Mouse (Mus musculus): ENCODE measurements around the gene Actr1b. TPM values are rescaled to one million over a fixed set of nuclear protein-coding genes. Genes with fewer than 3 reads are reported as not detected.
A peak's percentile ranks its signal among the peaks of the same experiment; 100 is the strongest.

Gene Actr1b
- polyA plus RNA-seq, 1 experiment from 2014 or later: 79.4 TPM

DNA sequence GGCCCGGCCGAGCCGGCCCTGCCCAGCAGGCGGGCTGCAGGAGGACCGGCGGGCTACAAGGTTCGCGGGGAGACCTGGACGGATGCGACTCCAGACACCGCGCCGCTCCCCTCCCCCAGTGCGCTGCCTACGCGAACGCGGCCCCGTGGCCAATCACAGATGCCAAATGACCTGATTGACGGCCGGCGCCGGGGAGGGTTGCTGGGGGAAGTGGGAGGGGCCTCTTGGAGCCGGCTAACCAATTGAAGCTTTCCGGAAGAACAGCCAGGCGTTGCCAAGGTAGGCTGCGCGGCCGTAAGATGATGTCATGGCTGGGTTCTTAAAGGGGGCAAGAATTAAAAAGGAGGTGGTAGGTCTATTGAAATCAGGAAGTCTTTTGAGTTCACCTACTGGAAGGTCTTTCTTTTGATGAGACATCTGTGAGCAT lies 4.4 kb downstream of the Actr1b start, which contains the start of gene 4933424G06Rik:
Gene 4933424G06Rik (plus strand): TSS at position 296 of the 427 bp plus-strand sequence.
- WGBS (ENCODE audit: insufficient replicate concordance): under 1% methylated on average over 29 of the region's 29 CpGs
- peak within 1 kb of the TSS; percentile 93 for H3K4me2 ChIP-seq
- no peaks in the 10 kb centered on the region for H3K27me3 ChIP-seq (ENCODE audit: control insufficient read depth, insufficient read depth, low read length)
- H3K36me3 ChIP-seq (ENCODE audit: control insufficient read depth, insufficient read depth, low read length): peaks cover 6% of the 10 kb centered on the region
- H3K9ac ChIP-seq (ENCODE audit: low read depth, low read length): peak within 1 kb of the TSS; percentile 95
- peak; percentile 97 for ATAC-seq (replicated peaks; ENCODE audit: insufficient number of reproducible peaks, low FRiP score, low TSS enrichment)
- peaks cover 11% of the 10 kb centered on the region for H3K4me1 ChIP-seq (ENCODE audit: control insufficient read depth, insufficient read depth, low read length)
- H3K4me3 ChIP-seq (ENCODE audit: low read depth, low read length): peak within 1 kb of the TSS; percentile 95
- no peaks in the 10 kb centered on the region for H3K9me3 ChIP-seq (replicated peaks; ENCODE audit: control insufficient read depth, low read length)
- H3K27ac ChIP-seq (ENCODE audit: low read depth, low read length): peak within 1 kb of the TSS; percentile 92

DNA sequence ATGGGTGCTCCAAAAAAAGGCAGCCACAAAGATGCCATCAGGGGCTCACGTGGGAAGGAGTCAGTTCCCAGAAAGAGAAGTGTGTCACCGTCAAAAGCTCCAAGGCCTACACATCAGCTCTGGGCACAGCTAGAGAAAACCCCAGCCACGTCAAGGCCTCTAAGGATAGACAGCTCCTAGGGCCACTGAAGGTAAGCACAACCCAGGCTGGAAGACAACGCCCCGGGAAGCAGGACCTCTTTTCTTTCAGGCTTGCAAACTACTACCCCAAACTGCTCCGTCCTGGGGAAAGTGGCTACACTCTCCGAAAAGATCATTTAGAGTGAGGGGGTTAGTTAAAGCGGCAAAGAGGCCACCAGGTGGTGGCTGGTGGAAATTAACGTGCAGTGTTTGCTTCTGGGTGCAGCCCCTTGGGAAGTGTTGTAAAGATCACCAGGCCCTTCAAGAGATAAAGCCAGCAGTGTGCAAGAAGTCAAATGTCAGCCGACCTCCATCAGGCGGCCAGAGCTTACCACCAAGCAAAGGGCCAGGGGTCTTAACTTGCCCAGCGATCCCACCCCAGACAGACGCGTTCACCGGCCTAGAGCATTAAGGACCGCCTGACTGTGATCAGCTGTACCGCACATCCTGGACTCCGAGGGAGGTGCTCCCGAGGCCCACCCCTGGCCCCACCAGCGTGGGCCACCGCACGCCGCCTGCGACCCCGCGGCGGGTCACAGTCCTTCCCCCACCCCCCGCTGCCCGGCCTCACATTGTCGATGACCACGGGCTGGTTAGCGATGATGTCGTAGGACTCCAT lies 5.0 kb downstream of the Actr1b start:
- peaks cover 11% of the 10 kb centered on the region for H3K4me1 ChIP-seq (ENCODE audit: control insufficient read depth, insufficient read depth, low read length)
- ATAC-seq (replicated peaks; ENCODE audit: insufficient number of reproducible peaks, low FRiP score, low TSS enrichment): peak; percentile 57
- no peaks in the 10 kb centered on the region for H3K9me3 ChIP-seq (replicated peaks; ENCODE audit: control insufficient read depth, low read length)
- H3K9ac ChIP-seq (ENCODE audit: low read depth, low read length): peak overlapping the region; percentile 95
- H3K27me3 ChIP-seq (ENCODE audit: control insufficient read depth, insufficient read depth, low read length): no peaks in the 10 kb centered on the region
- H3K4me3 ChIP-seq (ENCODE audit: low read depth, low read length): peak overlapping the region; percentile 95
- 2% methylated on average over 33 of the region's 33 CpGs for WGBS (ENCODE audit: insufficient replicate concordance)
- peak overlapping the region; percentile 92 for H3K27ac ChIP-seq (ENCODE audit: low read depth, low read length)
- peak overlapping the region; percentile 93 for H3K4me2 ChIP-seq
- peaks cover 10% of the 10 kb centered on the region for H3K36me3 ChIP-seq (ENCODE audit: control insufficient read depth, insufficient read depth, low read length)

DNA sequence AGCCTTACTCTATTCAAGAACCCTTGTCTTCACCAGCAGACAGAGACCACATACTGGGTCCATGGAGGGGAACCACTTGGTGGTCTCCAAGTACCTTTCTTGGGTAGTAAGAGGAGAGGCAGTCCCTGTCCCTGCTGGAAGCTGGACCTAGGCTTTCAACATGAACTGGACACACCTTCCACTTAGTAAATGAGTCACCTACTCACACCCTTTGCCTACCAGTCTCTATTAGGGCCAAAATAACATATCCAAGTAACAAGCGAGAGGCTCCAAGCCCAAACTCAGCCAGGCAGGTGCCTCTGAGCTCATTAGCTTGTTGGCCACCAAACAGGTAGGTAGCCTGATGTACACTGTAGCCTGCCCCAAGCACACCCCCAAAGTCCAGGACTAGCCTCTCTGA lies 5.6 kb downstream of the Actr1b start:
- no peaks in the 10 kb centered on the region for H3K9me3 ChIP-seq (replicated peaks; ENCODE audit: control insufficient read depth, low read length)
- H3K9ac ChIP-seq (ENCODE audit: low read depth, low read length): peak overlapping the region; percentile 95
- no peak overlapping the region for H3K27ac ChIP-seq (ENCODE audit: low read depth, low read length)
- no peaks in the 10 kb centered on the region for H3K27me3 ChIP-seq (ENCODE audit: control insufficient read depth, insufficient read depth, low read length)
- peak overlapping the region; percentile 93 for H3K4me2 ChIP-seq
- peak overlapping the region; percentile 95 for H3K4me3 ChIP-seq (ENCODE audit: low read depth, low read length)
- H3K4me1 ChIP-seq (ENCODE audit: control insufficient read depth, insufficient read depth, low read length): peaks cover 11% of the 10 kb centered on the region
- peaks cover 14% of the 10 kb centered on the region for H3K36me3 ChIP-seq (ENCODE audit: control insufficient read depth, insufficient read depth, low read length)
- ATAC-seq (replicated peaks; ENCODE audit: insufficient number of reproducible peaks, low FRiP score, low TSS enrichment): no peak
- WGBS (ENCODE audit: insufficient replicate concordance): 85% methylated on average over 1 of the region's 1 CpGs

DNA sequence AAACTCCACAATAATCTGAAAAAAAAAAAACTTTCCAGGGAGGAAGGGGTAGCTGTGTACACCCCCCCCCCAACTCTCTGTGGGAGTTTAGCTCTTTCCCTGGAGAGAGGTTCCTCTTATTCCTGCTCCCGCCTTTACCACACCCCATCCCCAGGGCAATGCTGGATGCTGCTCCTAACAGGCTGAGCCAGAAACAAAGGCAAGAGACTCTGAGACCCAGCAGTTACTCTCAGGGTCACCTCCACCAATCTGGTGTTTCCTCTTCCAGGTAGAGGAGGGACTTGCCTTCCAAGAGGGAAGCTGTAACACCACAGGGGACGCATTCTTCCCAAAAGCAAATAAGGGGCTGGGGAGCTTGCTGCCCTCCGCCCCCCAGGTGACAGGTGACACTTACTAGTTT lies 6.4 kb downstream of the Actr1b start:
- Histone ChIP-seq H3K36me3 (ENCODE audit: control insufficient read depth, insufficient read depth, low read length) (peaks cover 19% of the 10 kb centered on the region), H3K4me2 (no peak overlapping the region)

DNA sequence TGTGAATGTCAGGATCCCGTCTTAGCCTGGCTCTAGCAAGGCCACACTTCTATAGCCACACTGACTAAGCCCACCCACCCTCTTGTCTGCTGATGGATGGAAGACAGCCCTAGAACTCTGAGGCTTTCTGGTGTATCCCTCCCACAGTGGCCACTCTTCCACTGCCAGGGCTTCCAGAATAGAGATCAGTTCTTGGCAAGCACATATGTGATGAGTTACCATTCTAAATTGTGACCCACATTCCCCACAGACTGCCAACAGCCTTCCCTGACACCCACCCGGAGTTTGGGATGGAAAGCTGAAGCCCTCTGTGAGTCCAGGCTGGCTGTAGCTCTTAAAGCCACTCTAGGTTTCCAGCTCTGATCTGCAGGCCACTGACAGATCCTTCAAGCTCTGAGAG lies 7.1 kb downstream of the Actr1b start:
- peaks cover 11% of the 10 kb centered on the region for H3K4me1 ChIP-seq (ENCODE audit: control insufficient read depth, insufficient read depth, low read length)
- peaks cover 22% of the 10 kb centered on the region for H3K36me3 ChIP-seq (ENCODE audit: control insufficient read depth, insufficient read depth, low read length)
- no peak overlapping the region for H3K9ac ChIP-seq (ENCODE audit: low read depth, low read length)
- H3K9me3 ChIP-seq (replicated peaks; ENCODE audit: control insufficient read depth, low read length): no peaks in the 10 kb centered on the region
- H3K27ac ChIP-seq (ENCODE audit: low read depth, low read length): no peak overlapping the region
- H3K27me3 ChIP-seq (ENCODE audit: control insufficient read depth, insufficient read depth, low read length): no peaks in the 10 kb centered on the region
- no peak for ATAC-seq (replicated peaks; ENCODE audit: insufficient number of reproducible peaks, low FRiP score, low TSS enrichment)
- no peak overlapping the region for H3K4me2 ChIP-seq
- 75% methylated on average over 2 of the region's 2 CpGs for WGBS (ENCODE audit: insufficient replicate concordance)
- no peak overlapping the region for H3K4me3 ChIP-seq (ENCODE audit: low read depth, low read length)

More for the DNA sequence above, 6.4 kb downstream of the Actr1b start:
- Histone ChIP-seq H3K4me1 (ENCODE audit: control insufficient read depth, insufficient read depth, low read length) (peaks cover 11% of the 10 kb centered on the region), H3K4me3 (ENCODE audit: low read depth, low read length) (no peak overlapping the region), H3K27me3 (ENCODE audit: control insufficient read depth, insufficient read depth, low read length) (no peaks in the 10 kb centered on the region), H3K27ac (ENCODE audit: low read depth, low read length) (no peak overlapping the region), H3K9me3 (replicated peaks; ENCODE audit: control insufficient read depth, low read length) (no peaks in the 10 kb centered on the region), H3K9ac (ENCODE audit: low read depth, low read length) (no peak overlapping the region)
- ATAC-seq (replicated peaks; ENCODE audit: insufficient number of reproducible peaks, low FRiP score, low TSS enrichment): no peak
- WGBS (ENCODE audit: insufficient replicate concordance): 88% methylated on average over 3 of the region's 3 CpGs

DNA sequence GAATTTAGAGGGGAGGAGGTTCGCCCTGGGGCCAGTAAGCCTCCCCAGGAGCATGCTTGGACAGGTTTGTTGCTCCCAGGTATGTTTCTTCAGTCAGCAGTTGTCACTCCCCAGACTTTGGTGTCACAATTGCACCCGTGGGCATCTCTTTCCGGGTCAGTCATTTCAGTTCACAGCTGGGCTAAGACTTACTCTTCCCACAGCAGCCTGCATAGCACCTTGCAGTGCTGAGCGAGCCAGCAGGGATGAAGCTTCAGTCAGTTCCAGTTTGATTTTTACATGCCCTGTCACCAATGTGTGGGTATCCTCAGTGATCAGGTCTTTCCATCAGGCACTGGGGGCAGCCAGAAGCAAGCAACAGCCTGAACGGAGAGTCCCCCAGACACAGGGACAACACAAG lies 17.2 kb downstream of the Actr1b start:
- H3K4me3 ChIP-seq (ENCODE audit: low read depth, low read length): no peak overlapping the region
- no peak for ATAC-seq (replicated peaks; ENCODE audit: insufficient number of reproducible peaks, low FRiP score, low TSS enrichment)
- H3K9me3 ChIP-seq (replicated peaks; ENCODE audit: control insufficient read depth, low read length): no peaks in the 10 kb centered on the region
- no peaks in the 10 kb centered on the region for H3K27me3 ChIP-seq (ENCODE audit: control insufficient read depth, insufficient read depth, low read length)
- no peak overlapping the region for H3K9ac ChIP-seq (ENCODE audit: low read depth, low read length)
- 65% methylated on average over 5 of the region's 5 CpGs for WGBS (ENCODE audit: insufficient replicate concordance)
- H3K27ac ChIP-seq (ENCODE audit: low read depth, low read length): no peak overlapping the region
- H3K4me2 ChIP-seq: no peak overlapping the region
- peaks cover 33% of the 10 kb centered on the region for H3K36me3 ChIP-seq (ENCODE audit: control insufficient read depth, insufficient read depth, low read length)
- H3K4me1 ChIP-seq (ENCODE audit: control insufficient read depth, insufficient read depth, low read length): peaks cover 8% of the 10 kb centered on the region; the same call in 1 of the 2 replicates

DNA sequence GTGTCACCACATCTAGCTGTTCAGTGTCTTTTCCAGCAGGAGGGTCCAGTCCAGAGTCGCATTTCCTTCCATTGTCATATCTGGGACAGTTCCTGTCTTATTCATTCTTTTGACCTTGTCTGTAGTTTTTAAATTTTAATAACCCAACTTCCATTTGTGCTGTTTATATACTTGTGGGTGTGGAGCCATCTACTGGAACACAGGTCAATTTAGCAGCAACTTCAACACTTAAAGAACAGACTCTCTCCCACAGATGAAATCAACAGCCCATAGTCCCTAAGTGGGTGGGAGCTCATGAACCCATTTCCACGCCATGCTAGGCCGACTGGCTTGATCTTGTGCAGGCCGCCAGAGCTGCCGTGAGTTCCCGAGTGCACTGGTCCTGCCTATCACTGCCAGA lies 17.8 kb downstream of the Actr1b start:
- no peak overlapping the region for H3K4me2 ChIP-seq
- 48% methylated on average over 6 of the region's 6 CpGs for WGBS (ENCODE audit: insufficient replicate concordance)
- no peak for ATAC-seq (replicated peaks; ENCODE audit: insufficient number of reproducible peaks, low FRiP score, low TSS enrichment)
- no peaks in the 10 kb centered on the region for H3K9me3 ChIP-seq (replicated peaks; ENCODE audit: control insufficient read depth, low read length)
- no peak overlapping the region for H3K9ac ChIP-seq (ENCODE audit: low read depth, low read length)
- H3K4me3 ChIP-seq (ENCODE audit: low read depth, low read length): no peak overlapping the region
- H3K27ac ChIP-seq (ENCODE audit: low read depth, low read length): no peak overlapping the region
- peaks cover 29% of the 10 kb centered on the region for H3K36me3 ChIP-seq (ENCODE audit: control insufficient read depth, insufficient read depth, low read length)
- H3K4me1 ChIP-seq (ENCODE audit: control insufficient read depth, insufficient read depth, low read length): peaks cover 8% of the 10 kb centered on the region; the same call in 1 of the 2 replicates
- no peaks in the 10 kb centered on the region for H3K27me3 ChIP-seq (ENCODE audit: control insufficient read depth, insufficient read depth, low read length)

DNA sequence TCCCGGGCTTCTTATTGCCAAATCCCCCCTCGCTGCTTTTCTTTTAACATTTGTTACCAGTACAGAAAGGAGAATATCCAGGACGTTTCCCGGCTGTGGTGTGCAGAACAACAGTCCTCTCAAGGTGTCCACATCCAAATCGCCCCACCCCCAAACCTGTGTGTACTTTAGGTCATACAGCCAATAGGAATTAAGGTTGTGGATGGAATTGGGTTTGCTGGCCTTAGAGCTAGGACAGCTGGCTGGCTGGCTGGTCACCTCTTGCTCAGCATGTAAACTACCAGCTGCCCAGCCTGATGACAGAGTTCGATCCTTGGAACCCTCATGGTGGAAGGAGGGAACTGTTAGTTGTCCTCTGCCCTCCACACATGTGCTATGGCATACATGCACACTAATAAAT lies 19.4 kb downstream of the Actr1b start:
- H3K27me3 ChIP-seq (ENCODE audit: control insufficient read depth, insufficient read depth, low read length): no peaks in the 10 kb centered on the region
- no peak overlapping the region for H3K27ac ChIP-seq (ENCODE audit: low read depth, low read length)
- 89% methylated on average over 6 of the region's 6 CpGs for WGBS (ENCODE audit: insufficient replicate concordance)
- no peak overlapping the region for H3K9ac ChIP-seq (ENCODE audit: low read depth, low read length)
- no peaks in the 10 kb centered on the region for H3K9me3 ChIP-seq (replicated peaks; ENCODE audit: control insufficient read depth, low read length)
- ATAC-seq (replicated peaks; ENCODE audit: insufficient number of reproducible peaks, low FRiP score, low TSS enrichment): no peak
- H3K4me2 ChIP-seq: no peak overlapping the region
- H3K36me3 ChIP-seq (ENCODE audit: control insufficient read depth, insufficient read depth, low read length): peaks cover 16% of the 10 kb centered on the region
- H3K4me1 ChIP-seq (ENCODE audit: control insufficient read depth, insufficient read depth, low read length): peaks cover 11% of the 10 kb centered on the region; the same call in 1 of the 2 replicates
- no peak overlapping the region for H3K4me3 ChIP-seq (ENCODE audit: low read depth, low read length)

All from heart, embryonic 11.5 days (tissue).